Mouse (Mus musculus): Measurements from ENCODE around the gene Adig.

The Adig gene

DNA sequence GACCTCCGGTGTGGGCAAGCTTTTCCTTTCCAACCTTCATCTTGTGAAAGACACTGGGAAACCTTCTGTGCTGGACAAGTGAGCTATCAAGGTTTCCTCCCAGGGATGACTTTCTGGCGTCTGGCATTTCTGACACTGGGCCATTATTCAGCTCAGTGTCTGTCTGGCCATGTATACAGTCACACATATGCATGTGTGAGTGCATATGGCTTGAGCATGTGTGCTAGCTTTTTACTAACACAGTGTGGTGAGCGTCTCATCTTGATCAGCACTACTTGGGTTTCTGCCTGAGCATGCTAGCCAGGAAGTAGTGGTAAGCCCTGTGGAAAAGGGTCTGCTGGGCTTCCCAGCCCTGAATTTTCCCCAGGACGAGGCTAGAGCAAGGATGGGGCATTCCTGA lies 38.9 kb downstream of the Adig start:
- DNase-seq (ENCODE audit: low spot score), result no peak

DNA sequence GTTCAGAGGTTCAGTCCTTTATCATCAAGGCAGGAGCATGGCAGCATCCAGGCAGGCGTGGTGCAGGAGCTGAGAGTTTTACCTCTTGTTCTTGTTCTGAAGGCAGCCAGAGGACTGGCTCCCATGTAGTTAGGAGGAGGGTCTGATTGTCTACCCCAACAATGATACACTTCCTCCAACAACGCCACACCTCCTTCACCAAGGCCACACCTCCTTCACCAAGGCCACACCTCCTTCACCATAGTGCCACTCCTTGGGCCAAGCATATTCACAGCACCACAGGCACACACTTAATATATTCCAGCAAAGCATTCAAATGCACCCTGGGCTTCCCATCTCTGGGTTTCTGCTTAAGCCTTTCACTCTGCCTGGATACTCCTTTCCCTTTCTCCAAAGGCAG lies 42.9 kb downstream of the Adig start:
- no peak for DNase-seq (ENCODE audit: low spot score)

DNA sequence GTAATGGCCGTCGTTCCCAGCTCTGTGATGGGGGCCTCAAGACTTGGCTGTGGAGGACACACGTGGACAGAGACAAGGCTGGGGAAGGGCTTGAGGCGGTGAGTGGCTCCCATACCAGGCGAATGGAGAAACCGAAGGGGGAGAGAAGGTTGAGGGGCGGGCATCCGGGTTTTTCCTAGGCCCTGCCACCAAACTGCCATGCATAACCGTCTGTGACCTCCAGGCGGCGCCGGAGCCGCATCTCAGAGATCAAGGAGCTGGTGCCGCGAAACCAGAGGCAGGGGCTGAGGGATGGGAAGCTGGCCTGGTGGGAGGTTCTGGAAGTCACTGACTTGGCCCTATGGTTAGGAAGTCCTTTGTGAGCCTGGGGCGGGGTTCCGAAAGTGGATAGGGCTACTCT lies 44.3 kb downstream of the Adig start:
- peak; percentile 43 for DNase-seq (ENCODE audit: low spot score)

DNA sequence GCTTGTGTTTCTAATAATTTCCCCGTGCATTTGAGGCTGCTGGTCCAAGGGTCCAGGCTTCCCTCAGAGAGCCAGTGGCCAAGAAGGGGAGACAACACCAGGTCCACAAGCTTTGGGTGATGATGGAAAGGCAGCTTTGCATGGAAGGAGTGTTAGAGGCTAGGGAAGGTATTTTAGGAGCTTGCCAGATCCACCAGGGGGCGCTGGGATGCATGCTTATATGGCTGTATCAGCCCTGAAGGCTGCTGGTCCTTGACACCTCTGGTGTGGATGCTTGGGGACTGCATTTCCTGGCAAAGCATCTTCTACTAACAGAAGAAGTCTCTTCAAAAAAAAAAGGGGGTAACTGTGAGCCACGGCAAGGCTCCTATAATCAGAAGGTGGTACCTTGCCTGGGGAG lies 47.7 kb downstream of the Adig start:
- peak; percentile 71 for DNase-seq (ENCODE audit: low spot score)

DNA sequence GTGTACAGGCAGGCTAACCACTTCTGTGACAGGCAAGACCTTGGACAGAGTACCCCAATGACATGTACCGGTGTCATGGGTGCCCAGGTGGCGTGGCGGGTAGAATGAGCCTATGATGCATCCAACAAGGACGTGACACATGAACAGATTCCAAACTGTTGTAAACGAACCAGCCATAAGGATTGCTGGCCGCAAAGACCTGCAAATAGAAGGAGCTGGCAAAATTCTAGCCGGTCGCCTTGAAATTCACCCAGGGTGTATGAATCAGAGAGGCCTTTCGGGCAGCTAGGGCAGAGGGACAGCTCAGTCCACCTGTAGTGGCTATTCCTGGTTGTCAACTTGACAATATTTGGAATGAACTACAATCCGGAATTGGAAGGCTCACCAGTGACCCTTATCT lies 52.0 kb downstream of the Adig start:
- no peak for DNase-seq (ENCODE audit: low spot score)

DNA sequence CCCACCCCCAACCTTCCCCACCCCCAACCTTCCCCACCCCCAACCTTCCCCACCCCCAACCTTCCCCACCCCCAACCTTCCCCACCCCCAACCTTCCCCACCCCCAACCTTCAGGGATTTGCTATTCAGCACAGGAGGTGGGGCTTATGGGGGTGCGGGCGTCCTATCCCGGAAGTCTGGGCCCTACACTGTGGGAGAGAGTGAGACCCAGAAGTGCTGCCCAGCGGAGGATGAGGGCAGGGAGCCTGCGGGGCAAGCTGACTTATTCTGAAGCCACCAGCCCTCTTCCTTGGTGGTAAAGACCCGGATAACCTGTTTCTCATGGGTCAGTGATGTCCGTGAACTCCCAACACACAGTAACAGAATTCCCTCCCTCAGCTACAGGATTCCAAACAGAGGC lies 52.8 kb downstream of the Adig start:
- peak; percentile 28 for DNase-seq (ENCODE audit: low spot score)

DNA sequence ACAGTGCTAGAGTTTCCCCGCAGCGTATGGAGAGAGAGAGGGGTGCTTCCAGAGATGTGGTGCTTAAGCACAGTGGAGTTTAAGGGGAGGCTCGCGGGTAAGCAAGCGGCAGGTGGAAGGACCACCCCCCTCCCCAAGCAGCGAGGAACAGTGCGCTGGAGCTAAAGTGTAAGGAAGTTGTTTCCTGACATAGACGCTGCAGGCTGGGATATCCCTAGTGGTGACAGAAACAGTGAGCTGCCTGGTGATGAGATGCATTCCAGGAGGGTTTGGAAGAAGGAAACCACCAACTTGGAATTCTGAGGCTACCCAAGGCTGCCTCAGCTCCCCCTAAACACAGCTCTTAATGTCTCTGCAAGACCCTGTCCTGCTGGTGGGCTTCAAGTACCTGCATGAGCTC lies 53.4 kb downstream of the Adig start:
- no peak for DNase-seq (ENCODE audit: low spot score)

DNA sequence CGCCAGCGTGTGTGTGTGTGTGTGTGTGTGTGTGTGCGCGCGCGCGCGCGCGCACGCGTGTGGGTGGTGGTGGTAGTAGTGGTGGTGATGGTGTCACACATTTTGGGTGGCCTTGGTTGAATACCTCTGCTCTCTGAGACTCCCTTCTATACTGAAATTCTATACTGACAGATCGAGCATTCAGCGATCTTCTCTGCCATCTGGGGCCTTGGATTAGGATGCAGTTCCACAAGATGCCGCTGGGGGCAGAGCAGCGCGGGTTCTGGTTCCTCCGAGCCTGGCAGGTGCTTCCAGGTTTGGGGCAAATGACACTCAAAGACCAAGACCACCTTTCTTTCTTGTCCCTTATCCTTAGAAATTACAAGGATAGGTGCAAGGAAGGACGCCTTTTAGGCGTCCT lies 53.8 kb downstream of the Adig start:
- peak; percentile 73 for DNase-seq (ENCODE audit: low spot score)

DNA sequence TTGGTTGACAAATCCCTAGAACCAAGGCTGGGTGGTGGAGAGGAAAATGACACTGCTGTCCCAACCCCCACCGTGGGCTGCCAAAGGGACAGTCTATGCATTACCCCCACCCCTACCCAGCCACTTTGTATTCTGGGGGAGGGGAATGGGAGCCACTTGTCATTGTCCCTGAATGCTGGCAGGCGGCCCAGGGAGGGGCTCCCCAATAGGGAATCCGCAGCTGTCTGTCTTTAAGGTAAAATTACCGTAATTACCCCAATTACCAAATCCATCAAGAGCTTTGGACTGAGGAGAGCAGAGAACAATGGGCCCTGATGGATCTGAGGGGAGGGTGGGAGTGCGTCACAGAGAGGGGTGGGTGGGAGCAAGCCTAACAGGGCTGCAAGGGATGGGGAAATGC lies 54.3 kb downstream of the Adig start:
- DNase-seq (ENCODE audit: low spot score), result no peak

Measured in urinary bladder, postnatal 25 days (tissue).